Mouse (Mus musculus): ENCODE measurements at regions not wholly inside any gene's neighbourhood (a gene's known extent, or its start where the extent isn't known, plus 50 kb on each side); places are given as distances from the start of the nearest gene placed in this dataset.

DNA sequence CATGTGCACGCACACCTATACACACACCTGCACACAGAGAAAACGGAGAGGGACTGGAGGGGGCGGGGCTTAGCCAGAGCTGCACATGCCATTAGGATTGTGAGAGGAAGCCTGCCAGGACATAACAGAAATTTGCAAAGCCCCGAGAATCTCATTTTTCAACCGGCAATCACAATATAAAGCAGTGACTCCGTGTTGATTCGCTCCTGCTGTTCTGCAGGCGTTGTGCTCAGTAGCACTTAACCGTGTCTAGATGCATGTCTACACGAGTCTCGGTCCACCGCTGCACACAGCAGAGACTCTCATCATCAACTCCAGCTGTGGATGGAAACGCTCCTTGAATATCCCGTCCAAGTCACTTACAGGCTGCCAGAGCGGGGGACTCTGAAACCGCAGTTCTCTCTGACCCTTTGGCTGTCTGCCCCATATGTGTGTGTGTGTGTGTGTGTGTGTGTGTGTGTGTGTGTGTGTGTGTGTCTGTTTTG, 260.1 kb upstream of the Sulf2 start:
- WGBS (ENCODE audit: missing documents): 94% methylated on average over 12 of the region's 16 CpGs

DNA sequence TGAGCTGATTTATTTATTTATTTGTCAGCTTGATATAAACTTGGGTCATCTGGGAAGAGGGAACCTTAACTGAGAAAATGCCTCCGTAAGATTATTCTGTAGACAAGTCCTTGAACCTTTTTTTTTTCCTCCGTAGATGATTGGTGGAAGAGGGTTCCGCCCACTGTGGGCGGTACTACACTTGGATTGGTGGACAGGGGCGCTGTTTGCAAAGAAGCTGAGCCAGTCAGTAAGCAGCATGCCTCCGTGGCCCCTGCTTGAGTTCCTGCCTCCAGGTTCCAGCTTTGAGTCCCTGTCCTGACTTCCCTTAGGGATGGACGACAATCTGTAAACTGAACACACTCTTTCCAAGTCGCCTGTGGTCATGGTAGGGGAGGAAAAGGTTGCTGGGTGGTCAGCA, 259.4 kb upstream of the Sulf2 start:
- Histone ChIP-seq H3K36me3 (ENCODE audit: inconsistent target) (no peaks in the 10 kb centered on the region), H3K79me2 (ENCODE audit: inconsistent target) (no peaks in the 10 kb centered on the region), H3K4me3 (ENCODE audit: inconsistent target) (no peak overlapping the region), H3K27ac (no peak overlapping the region)
- WGBS (ENCODE audit: missing documents): 96% methylated on average over 8 of the region's 8 CpGs

More for the DNA sequence above, 260.1 kb upstream of the Sulf2 start:
- Histone ChIP-seq H3K79me2 (ENCODE audit: inconsistent target) (no peaks in the 10 kb centered on the region), H3K4me3 (ENCODE audit: inconsistent target) (no peak overlapping the region), H3K36me3 (ENCODE audit: inconsistent target) (no peaks in the 10 kb centered on the region), H3K27ac (no peak overlapping the region)

DNA sequence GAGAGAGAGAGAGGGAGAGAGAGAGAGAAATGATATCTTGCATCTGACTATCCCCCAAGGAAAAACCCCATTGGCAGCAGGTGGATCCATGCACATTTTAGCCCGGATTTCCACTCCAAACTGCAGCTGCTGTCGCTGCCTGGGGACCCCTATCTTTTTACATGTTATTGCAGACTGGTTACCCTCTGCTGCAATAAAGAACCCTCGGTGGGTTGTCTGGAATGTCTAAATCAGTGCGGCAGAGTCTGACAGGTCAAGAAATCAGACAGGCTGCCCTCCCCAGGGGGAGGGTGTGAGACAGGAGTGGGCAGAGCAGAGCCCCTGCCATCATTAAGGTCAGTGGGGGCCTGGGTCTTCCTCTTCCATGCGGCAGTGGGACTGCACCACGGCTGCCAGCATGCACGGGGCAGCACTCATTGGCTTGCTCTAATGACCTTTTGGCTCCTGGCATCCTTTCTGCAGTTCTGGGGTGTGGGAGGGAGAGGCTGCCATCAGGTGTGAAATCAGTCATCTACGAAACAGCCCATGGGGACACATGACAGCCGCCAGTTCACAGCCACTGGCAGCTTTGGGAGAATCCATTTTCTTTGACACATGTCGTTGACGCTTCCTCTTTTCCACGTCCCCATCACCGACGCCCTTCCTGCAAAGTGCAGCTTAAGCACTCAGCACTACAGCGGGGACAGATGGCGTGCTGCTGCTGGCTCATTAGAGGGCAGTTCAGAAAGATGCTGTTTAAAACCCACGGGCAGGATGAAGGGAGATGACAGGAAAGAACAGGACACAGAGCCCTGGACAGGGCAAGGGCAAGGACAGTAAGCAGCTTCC, 256.8 kb upstream of the Sulf2 start:
- 23% methylated on average over 17 of the region's 17 CpGs for WGBS (ENCODE audit: missing documents)

DNA sequence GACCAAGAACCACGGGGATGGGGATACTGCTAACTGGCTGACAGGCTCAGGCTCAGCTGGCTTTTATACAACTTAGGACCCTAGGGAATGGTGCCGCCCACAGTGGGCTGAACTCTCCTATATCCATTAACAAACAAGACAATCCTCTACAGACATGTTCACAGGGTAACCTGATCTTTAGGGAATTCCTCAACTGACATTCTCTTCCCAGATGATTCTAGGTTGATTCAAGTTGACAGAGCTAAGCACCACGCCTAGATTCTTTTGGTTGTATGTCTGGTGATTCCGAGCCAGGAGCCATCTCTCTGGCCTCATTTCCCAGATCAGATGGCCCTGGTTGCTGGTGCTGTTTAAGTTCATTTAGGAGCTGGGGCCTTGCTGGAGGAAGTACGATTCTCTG, 253.9 kb upstream of the Sulf2 start:
- 95% methylated on average over 4 of the region's 5 CpGs for WGBS (ENCODE audit: missing documents)
- H3K36me3 ChIP-seq (ENCODE audit: inconsistent target): no peaks in the 10 kb centered on the region
- no peak overlapping the region for H3K4me3 ChIP-seq (ENCODE audit: inconsistent target)
- H3K27ac ChIP-seq: no peak overlapping the region
- no peaks in the 10 kb centered on the region for H3K79me2 ChIP-seq (ENCODE audit: inconsistent target)

More for the DNA sequence above, 256.8 kb upstream of the Sulf2 start:
- Histone ChIP-seq H3K79me2 (ENCODE audit: inconsistent target) (no peaks in the 10 kb centered on the region), H3K27ac (0 out of 2 replicates have a peak overlapping the region, but pooled peaks have one; percentile 28), H3K36me3 (ENCODE audit: inconsistent target) (no peaks in the 10 kb centered on the region), H3K4me3 (ENCODE audit: inconsistent target) (no peak overlapping the region)

DNA sequence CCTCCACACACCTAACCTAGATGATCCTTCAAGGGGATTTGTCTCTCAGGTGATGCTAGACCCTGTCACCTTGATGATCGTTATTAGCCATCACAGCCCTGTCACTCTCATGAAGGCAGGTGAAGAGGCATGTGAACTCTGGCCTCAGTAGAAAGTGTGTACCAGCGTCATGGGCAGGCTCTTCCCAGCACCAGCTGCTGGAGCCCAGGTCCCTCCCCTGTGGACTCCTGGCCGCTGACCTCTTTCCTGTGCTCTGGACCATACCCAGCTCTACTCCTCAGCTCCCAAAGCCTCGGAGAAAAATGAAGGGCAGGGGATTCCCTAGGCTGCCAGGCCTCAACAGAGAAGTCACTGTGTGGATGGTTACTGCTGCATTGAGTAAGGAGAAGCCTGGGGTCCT, 253.3 kb upstream of the Sulf2 start:
- Histone ChIP-seq H3K27ac (no peak overlapping the region), H3K79me2 (ENCODE audit: inconsistent target) (no peaks in the 10 kb centered on the region), H3K4me3 (ENCODE audit: inconsistent target) (no peak overlapping the region), H3K36me3 (ENCODE audit: inconsistent target) (no peaks in the 10 kb centered on the region)
- 96% methylated on average over 3 of the region's 4 CpGs for WGBS (ENCODE audit: missing documents)

DNA sequence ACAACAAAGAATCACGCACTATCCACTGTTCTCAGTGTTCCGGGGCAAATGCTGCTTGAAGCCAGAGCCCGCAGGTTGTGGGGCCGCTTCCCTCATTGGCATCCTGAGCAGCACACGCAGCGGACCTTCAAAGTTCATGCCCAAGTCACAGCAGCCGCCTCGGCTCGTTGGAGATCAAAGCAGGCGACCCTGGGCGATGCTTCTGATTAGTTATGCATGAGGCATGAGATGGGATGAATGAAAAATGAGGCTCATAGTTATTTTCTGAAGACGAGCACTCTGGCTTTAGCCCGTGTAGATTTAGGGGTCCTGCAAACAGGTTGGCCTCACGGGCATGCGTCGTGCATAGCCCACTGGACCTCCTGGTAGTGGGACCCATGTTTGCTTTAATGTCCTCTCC, 252.5 kb upstream of the Sulf2 start:
- Histone ChIP-seq H3K36me3 (ENCODE audit: inconsistent target) (no peaks in the 10 kb centered on the region), H3K27ac (no peak overlapping the region), H3K79me2 (ENCODE audit: inconsistent target) (no peaks in the 10 kb centered on the region), H3K4me3 (ENCODE audit: inconsistent target) (no peak overlapping the region)
- whole genome bisulfite sequencing (ENCODE audit: missing documents): 96% methylated on average over 16 of the region's 16 CpGs

DNA sequence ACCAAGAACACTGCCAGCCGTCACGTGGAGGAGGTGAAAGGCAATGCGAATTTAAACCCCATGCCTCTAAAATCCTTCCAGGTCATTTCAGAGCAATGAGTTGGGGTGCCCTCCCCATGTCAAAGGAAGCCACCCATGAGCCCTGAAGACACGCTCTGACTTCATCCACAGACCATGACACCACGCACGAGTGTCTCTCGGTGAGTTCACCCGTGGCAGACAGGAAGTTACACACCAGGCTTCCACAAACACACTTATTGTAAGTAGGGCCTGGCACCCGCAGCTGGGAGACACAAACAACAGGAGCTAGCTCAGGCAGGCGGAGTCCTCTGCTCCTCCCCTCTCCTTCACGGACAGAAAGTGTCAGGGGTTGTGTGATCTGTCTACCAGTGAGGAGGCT, 251.4 kb upstream of the Sulf2 start:
- Histone ChIP-seq H3K27ac (no peak overlapping the region), H3K4me3 (ENCODE audit: inconsistent target) (no peak overlapping the region), H3K79me2 (ENCODE audit: inconsistent target) (no peaks in the 10 kb centered on the region), H3K36me3 (ENCODE audit: inconsistent target) (no peaks in the 10 kb centered on the region)
- WGBS (ENCODE audit: missing documents): 75% methylated on average over 11 of the region's 11 CpGs

DNA sequence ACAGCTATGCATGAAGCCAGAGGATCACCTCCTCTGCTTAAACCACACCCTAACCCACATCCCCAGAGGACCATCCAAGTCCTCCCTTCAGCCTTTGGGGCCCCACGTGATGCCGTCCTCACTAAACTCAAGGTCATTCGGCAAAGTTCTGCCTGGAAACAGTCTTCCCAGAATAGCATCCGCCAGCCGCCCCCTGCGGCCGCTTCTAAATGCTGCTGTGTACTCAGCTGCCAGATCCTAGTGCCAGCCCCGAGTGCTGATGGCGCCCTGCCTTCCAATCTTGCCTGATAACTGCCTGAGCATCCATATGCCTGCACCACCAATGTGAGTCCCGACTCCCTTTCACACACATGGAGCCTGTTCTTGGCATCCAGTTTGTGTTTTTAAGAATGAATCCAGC, 247.9 kb upstream of the Sulf2 start:
- no peaks in the 10 kb centered on the region for H3K79me2 ChIP-seq (ENCODE audit: inconsistent target)
- no peaks in the 10 kb centered on the region for H3K36me3 ChIP-seq (ENCODE audit: inconsistent target)
- WGBS (ENCODE audit: missing documents): 89% methylated on average over 10 of the region's 10 CpGs
- H3K4me3 ChIP-seq (ENCODE audit: inconsistent target): no peak overlapping the region
- no peak overlapping the region for H3K27ac ChIP-seq

DNA sequence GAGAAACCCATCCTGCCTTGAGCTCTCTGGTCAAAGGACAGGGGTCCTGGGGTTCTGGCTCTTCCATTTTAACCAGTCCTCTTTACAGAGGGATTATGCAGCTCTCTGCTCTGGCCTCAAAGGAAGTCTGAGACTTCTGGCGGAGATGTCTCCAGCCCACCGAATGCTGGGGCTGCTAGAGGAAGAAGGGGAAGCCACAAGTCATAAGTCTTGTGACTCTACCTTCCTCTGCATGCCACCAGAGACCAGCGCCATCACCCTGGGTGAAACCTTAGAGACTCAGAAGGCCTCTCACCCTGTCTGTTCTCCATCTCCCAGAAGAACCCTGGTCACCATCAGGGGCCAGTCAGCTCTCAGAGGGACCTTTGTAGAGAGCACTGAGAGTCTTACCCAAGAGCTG, 246.4 kb upstream of the Sulf2 start:
- no peak overlapping the region for H3K27ac ChIP-seq
- WGBS (ENCODE audit: missing documents): 26% methylated on average over 3 of the region's 3 CpGs
- no peak overlapping the region for H3K4me3 ChIP-seq (ENCODE audit: inconsistent target)
- H3K79me2 ChIP-seq (ENCODE audit: inconsistent target): no peaks in the 10 kb centered on the region
- no peaks in the 10 kb centered on the region for H3K36me3 ChIP-seq (ENCODE audit: inconsistent target)

DNA sequence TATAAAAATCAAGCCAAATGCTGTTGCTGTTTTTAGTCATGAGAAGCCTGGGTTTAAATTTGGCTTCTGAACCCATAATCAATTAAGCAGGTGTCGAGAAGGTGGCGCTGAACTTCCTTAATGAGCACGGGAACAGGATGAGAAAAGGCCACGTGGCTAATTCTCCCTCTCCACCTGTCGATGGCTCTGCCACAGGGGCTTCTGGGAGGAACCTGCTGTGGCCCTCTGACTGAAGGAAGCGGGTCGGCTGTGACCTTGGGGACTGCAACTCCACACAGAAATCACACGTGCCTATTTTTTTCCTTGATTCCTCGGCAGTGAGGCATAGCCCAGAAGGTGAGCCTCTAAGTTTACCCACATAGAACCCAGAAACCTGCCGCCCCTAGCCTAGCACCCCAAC, 244.8 kb upstream of the Sulf2 start:
- Histone ChIP-seq H3K36me3 (ENCODE audit: inconsistent target) (no peaks in the 10 kb centered on the region), H3K79me2 (ENCODE audit: inconsistent target) (no peaks in the 10 kb centered on the region), H3K27ac (no peak overlapping the region), H3K4me3 (ENCODE audit: inconsistent target) (no peak overlapping the region)
- 79% methylated on average over 10 of the region's 10 CpGs for WGBS (ENCODE audit: missing documents)

DNA sequence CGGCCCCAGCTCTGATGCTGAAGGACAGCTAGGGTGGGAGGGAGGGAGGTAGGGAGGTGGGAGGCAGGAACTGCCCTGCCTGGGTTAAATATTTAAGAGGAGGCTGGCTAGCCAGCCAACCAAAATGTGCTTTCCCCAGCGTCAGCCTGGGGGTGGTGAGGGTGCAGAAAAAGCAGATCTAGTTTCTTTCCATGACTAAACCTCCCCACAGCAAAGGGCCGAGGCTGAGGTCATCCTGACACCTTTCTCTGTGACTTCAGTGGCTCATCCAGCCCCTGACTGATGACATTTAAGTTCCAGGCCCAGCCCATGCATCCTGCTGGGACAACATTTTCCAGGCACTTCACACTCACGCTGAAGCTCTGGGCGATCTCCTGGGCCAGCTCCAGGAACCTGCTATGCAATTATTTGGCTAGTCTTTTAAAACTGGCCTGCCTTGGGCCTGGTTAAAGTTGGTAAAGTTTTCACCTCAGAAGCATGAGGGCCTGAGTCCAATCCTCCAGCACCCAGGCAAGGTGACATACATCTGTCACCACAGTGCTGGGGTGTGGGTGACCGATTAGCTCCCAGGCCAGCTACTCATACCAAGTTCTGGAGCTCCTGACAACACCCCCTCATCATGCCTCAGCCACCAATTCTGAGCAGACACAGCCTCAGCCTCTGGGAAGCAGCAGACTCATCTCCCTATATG, 243.8 kb upstream of the Sulf2 start:
- H3K4me3 ChIP-seq (ENCODE audit: inconsistent target): no peak overlapping the region
- 57% methylated on average over 6 of the region's 6 CpGs for WGBS (ENCODE audit: missing documents)
- H3K79me2 ChIP-seq (ENCODE audit: inconsistent target): no peaks in the 10 kb centered on the region
- no peaks in the 10 kb centered on the region for H3K36me3 ChIP-seq (ENCODE audit: inconsistent target)
- H3K27ac ChIP-seq: no peak overlapping the region

DNA sequence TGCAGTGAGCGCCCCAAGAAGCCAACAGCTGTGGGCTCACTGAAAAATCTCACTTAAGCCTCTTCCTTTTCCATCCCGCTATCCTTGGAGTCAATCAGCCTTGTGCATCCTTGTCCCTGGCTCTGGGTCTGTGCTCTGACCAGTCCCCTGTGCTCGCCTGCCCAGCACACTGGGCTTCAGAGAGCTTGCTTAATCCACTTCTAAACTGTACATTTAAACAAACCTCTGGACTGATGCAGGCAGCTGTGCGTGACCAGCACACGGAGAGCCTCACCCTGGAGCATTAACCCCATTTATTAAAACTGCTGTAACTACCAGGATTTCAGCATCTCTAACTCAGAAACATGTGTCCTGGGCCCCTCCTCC, 243.3 kb upstream of the Sulf2 start:
- WGBS (ENCODE audit: missing documents): 91% methylated on average over 5 of the region's 5 CpGs
- Histone ChIP-seq H3K79me2 (ENCODE audit: inconsistent target) (no peaks in the 10 kb centered on the region), H3K27ac (no peak overlapping the region), H3K4me3 (ENCODE audit: inconsistent target) (no peak overlapping the region), H3K36me3 (ENCODE audit: inconsistent target) (no peaks in the 10 kb centered on the region)

DNA sequence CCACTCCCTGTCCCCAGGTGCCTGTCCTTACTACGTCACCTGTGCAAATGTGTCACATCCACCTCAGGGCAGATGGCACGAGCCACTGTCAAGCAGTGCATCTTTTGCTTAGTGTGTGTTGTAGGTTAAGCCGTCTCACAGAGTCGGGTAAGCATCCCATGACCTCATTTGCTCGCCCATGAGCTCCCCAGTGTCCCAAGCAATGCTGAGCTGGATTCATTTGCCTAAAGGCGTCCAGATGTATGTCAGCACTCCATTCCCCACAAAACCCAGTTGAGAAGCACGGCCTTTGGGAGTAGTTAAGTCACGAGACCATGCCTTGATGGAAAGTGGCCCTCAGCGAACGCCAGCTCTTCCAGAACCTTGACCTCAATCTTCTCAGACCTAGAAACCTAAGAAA, 242.7 kb upstream of the Sulf2 start:
- 94% methylated on average over 10 of the region's 10 CpGs for WGBS (ENCODE audit: missing documents)
- H3K79me2 ChIP-seq (ENCODE audit: inconsistent target): no peaks in the 10 kb centered on the region
- H3K27ac ChIP-seq: no peak overlapping the region
- no peak overlapping the region for H3K4me3 ChIP-seq (ENCODE audit: inconsistent target)
- H3K36me3 ChIP-seq (ENCODE audit: inconsistent target): no peaks in the 10 kb centered on the region

DNA sequence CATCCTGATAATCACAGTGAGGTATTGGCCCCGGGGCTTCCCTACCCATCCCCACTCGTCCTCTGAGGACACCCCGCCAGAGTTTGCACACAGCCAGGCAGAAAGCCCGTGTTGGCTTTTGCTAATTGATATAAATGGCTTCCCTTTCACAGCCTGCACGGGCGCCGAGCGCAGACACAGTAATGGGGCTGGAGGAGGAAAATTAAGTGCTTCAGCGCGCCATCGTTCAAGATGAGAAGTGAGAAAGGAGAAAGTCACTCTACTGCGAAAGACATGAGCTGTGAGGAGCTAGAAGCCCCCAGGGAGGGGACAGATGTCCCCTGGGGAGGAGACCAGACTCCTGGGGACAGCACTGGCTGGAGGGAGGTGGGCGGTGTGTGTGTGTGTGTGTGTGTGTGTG, 239.2 kb upstream of the Sulf2 start:
- Histone ChIP-seq H3K79me2 (ENCODE audit: inconsistent target) (no peaks in the 10 kb centered on the region), H3K27ac (no peak overlapping the region), H3K36me3 (ENCODE audit: inconsistent target) (no peaks in the 10 kb centered on the region), H3K4me3 (ENCODE audit: inconsistent target) (no peak overlapping the region)
- WGBS (ENCODE audit: missing documents): 91% methylated on average over 13 of the region's 13 CpGs

DNA sequence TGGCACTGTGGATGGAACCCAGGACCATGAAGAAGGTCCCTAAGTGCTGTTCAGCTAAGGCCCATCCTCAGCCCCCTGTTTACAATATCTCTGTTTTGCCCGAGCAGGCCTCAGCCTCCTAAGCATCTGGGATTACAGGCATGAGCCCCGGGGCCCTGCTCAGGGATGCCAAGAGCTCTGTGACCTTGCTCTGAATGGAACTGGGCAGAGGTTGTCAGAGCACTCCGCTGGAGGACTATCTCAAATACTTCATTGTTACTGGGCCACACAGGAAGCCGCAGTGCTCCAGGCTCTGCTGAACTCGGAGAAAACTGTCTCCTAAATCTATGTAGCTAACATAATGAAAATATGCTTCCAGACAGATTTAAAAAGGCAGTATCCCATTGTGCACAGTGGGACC, 235.7 kb upstream of the Sulf2 start:
- Histone ChIP-seq H3K36me3 (ENCODE audit: inconsistent target) (no peaks in the 10 kb centered on the region), H3K4me3 (ENCODE audit: inconsistent target) (no peak overlapping the region), H3K27ac (no peak overlapping the region), H3K79me2 (ENCODE audit: inconsistent target) (no peaks in the 10 kb centered on the region)
- 83% methylated on average over 5 of the region's 5 CpGs for WGBS (ENCODE audit: missing documents)
